Mouse (Mus musculus): ENCODE data around the gene Snap23.

- TF ChIP-seq CTCF (conservative IDR thresholded peaks at IDR 0.05; ENCODE audit: low read length) (no peak), NANOG (IDR thresholded peaks at IDR 0.05; ENCODE audit: borderline replicate concordance, low read length) (no peak), POU5F1 (IDR thresholded peaks at IDR 0.05; ENCODE audit: borderline replicate concordance, low read length) (no peak)
These were observed 7.7 kb downstream of the Snap23 start for GRCm38 (mm10) chr2:120575121-120575520.
